Mouse (Mus musculus): ENCODE data around the gene Lrrc8c.

GRCm38 (mm10) chr5:105498429-105499000 is 20.7 kb upstream of the Lrrc8c start:
- TF ChIP-seq CTCF (conservative IDR thresholded peaks at IDR 0.05; ENCODE audit: low read length) = no peak
- peak; percentile 55; the same call in 1 of the 2 replicates for TF ChIP-seq NANOG (IDR thresholded peaks at IDR 0.05; ENCODE audit: borderline replicate concordance, low read length)
- TF ChIP-seq POU5F1 (IDR thresholded peaks at IDR 0.05; ENCODE audit: borderline replicate concordance, low read length) = no peak

Measured in E14TG2a.4 (cell line).